Mouse (Mus musculus) stomach, embryonic 15.5 days (tissue): ENCODE results near the gene Adrm1. TPM values are rescaled to one million over a fixed set of nuclear protein-coding genes. Genes with fewer than 3 reads are reported as not detected.
"Not testable (repeated sequence)": the region's sequence is repeated elsewhere in the genome, so short reads cannot be mapped to it uniquely, and the experiment has no call there.

Source experiments
- ATAC-seq: fragments of 200-750 bp; cut with Nextera tagmentation; 2 replicates; pipeline ENCODE4 v1.8.0; 2017; ENCODE audit warnings: low read depth, moderate number of reproducible peaks, moderate TSS enrichment; ENCODE audit not compliant: insufficient read depth, low FRiP score
- H3K27ac ChIP-seq: fragments of 300-500 bp; sonication (generic); 2 replicates; pipeline ENCODE4 v1.5.1; 2015; ENCODE audit warnings: mild to moderate bottlenecking, inconsistent platforms
- H3K27me3 ChIP-seq: fragments of 300-500 bp; sonication (generic); replicated peaks from 2 replicates; pipeline ENCODE4 v1.6.1; 2015; ENCODE audit warnings: inconsistent platforms
- H3K36me3 ChIP-seq: fragments of 300-500 bp; sonication (generic); 2 replicates; pipeline ENCODE4 v1.6.1; 2015; ENCODE audit warnings: inconsistent platforms
- H3K4me1 ChIP-seq: fragments of 300-500 bp; sonication (generic); 2 replicates; pipeline ENCODE4 v1.6.1; 2015; ENCODE audit warnings: inconsistent platforms
- H3K4me2 ChIP-seq: fragments of 300-500 bp; sonication (generic); 2 replicates; pipeline ENCODE4 v1.6.1; 2015; ENCODE audit warnings: mild to moderate bottlenecking, inconsistent platforms
- H3K4me3 ChIP-seq: fragments of 300-500 bp; sonication (generic); replicated peaks from 2 replicates; pipeline ENCODE4 v1.5.1; 2015; ENCODE audit warnings: inconsistent platforms
- H3K9ac ChIP-seq: fragments of 300-500 bp; sonication (generic); 2 replicates; pipeline ENCODE4 v1.6.1; 2015; ENCODE audit warnings: inconsistent platforms
- H3K9me3 ChIP-seq: fragments of 300-500 bp; sonication (generic); 2 replicates; pipeline ENCODE4 v1.6.1; 2016; ENCODE audit warnings: inconsistent platforms
- WGBS: fragments of 180-500 bp; shearing (Covaris S2); methylation state at CpG from one replicate; pipeline ENCODE4 v1.1.7; 2015; 5-methylcytosine and 5-hydroxymethylcytosine counted together
- polyA plus RNA-seq: library from polyadenylated mRNA; unstranded; fragments of >200 nt; fragmentation: Nextera tagmentation; extraction: Ambion mirVana; gene quantifications from 2 replicates; pipeline ENCODE4 v1.2.1, GENCODE M21; 2015

The Adrm1 gene
- polyA plus RNA-seq, 1 experiment from 2014 or later = 141 TPM

GRCm38 (mm10) chr2:180165855-180166254 lies 5.4 kb upstream of the Adrm1 start:
- H3K27ac ChIP-seq = no peak overlapping the region
- H3K4me2 ChIP-seq = no peak overlapping the region
- no peak for ATAC-seq
- no peaks in the 10 kb centered on the region for H3K9me3 ChIP-seq
- no peak overlapping the region for H3K4me3 ChIP-seq
- peaks cover 3% of the 10 kb centered on the region; the same call in 1 of the 2 replicates for H3K4me1 ChIP-seq
- no peak overlapping the region for H3K9ac ChIP-seq
- WGBS = 87% methylated on average over 2 of the region's 2 CpGs
- H3K36me3 ChIP-seq = peaks cover 27% of the 10 kb centered on the region; the same call in 1 of the 2 replicates
- no peaks in the 10 kb centered on the region for H3K27me3 ChIP-seq

DNA sequence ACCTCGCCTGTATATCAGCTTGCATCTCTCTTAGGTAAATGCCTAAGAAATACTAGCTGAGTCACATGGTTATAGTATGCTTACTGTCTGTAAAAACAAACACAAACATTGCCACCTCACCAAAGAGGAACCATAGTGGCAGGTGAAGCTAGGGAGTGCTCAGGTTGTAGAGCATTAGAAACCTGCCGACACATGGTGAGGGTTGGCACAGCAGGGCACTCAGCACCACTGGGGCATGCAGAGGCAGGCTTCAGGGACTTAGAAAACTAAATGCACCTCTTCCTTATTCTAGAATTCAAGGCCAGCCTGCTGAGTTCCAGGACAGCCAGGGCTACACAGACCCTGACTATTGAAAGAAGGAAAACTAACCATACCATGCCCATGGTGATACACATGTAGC lies 4.4 kb upstream of the Adrm1 start:
- Histone ChIP-seq H3K4me2 (no peak overlapping the region), H3K27ac (no peak overlapping the region), H3K4me1 (peaks cover 6% of the 10 kb centered on the region; the same call in 1 of the 2 replicates), H3K4me3 (no peak overlapping the region), H3K27me3 (no peaks in the 10 kb centered on the region), H3K9me3 (no peaks in the 10 kb centered on the region), H3K9ac (no peak overlapping the region), H3K36me3 (peaks cover 21% of the 10 kb centered on the region; the same call in 1 of the 2 replicates)
- no peak for ATAC-seq
- WGBS = 71% methylated on average over 2 of the region's 2 CpGs

GRCm38 (mm10) chr2:180170151-180170805 lies 1.0 kb upstream of the Adrm1 start:
- Histone ChIP-seq H3K9me3 (no peaks in the 10 kb centered on the region), H3K36me3 (peaks cover 16% of the 10 kb centered on the region; the same call in 1 of the 2 replicates), H3K9ac (no peak overlapping the region), H3K4me1 (peaks cover 22% of the 10 kb centered on the region), H3K27ac (peak overlapping the region; percentile 38), H3K4me3 (peak overlapping the region; percentile 100; the same call in 1 of the 2 replicates), H3K27me3 (no peaks in the 10 kb centered on the region), H3K4me2 (peak overlapping the region; percentile 74)
- ATAC-seq = no peak
- WGBS = 74% methylated on average over 11 of the region's 11 CpGs

DNA sequence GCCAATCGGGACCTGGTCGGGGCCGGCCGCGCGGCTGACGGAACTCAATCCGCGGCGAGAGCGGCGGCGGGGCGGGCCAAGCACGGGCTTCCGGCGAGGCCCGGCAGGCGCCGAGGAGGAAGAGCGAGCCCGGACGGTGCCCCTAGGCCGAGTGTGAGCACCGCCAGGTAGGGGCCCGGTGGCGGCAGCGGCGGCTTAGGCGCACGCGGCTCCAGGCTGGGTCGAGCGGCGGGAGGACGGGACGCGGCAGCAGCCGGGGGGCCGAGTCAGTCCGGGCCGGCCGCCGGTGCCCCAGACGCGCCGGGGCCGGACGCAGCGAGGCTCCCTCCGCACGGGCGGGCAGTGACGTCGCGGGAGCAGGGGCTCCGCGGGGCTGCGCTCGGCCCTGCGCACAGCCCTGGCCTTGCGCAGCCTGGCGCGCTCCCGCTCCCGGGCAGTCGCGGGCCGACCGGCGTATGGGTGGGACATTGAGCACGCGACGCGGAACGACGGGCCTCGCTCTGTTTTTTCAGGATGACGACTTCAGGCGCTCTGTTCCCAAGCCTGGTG lies 311 bp downstream of the Adrm1 start:
- H3K4me2 ChIP-seq = peak overlapping the region; percentile 89
- peak; percentile 64 for ATAC-seq
- H3K4me1 ChIP-seq = peaks cover 22% of the 10 kb centered on the region
- peaks cover 19% of the 10 kb centered on the region; the same call in 1 of the 2 replicates for H3K36me3 ChIP-seq
- H3K27me3 ChIP-seq = no peaks in the 10 kb centered on the region
- peak overlapping the region; percentile 100 for H3K4me3 ChIP-seq
- no peaks in the 10 kb centered on the region for H3K9me3 ChIP-seq
- H3K27ac ChIP-seq = peak overlapping the region; percentile 94
- WGBS = under 1% methylated on average over 54 of the region's 80 CpGs
- peak overlapping the region; percentile 93 for H3K9ac ChIP-seq

GRCm38 (mm10) chr2:180172152-180172551 lies 867 bp downstream of the Adrm1 start:
- H3K27ac ChIP-seq = no peak overlapping the region
- peaks cover 23% of the 10 kb centered on the region for H3K36me3 ChIP-seq
- ATAC-seq = no peak
- no peaks in the 10 kb centered on the region for H3K27me3 ChIP-seq
- WGBS = 5% methylated on average over 7 of the region's 9 CpGs
- H3K9me3 ChIP-seq = no peaks in the 10 kb centered on the region
- H3K4me1 ChIP-seq = peaks cover 22% of the 10 kb centered on the region
- H3K9ac ChIP-seq = peak overlapping the region; percentile 68
- H3K4me2 ChIP-seq = peak overlapping the region; percentile 89
- peak overlapping the region; percentile 100 for H3K4me3 ChIP-seq

GRCm38 (mm10) chr2:180173163-180173562 lies 1.9 kb downstream of the Adrm1 start:
- no peak for ATAC-seq
- WGBS = 73% methylated on average over 4 of the region's 4 CpGs
- Histone ChIP-seq H3K4me1 (peaks cover 22% of the 10 kb centered on the region), H3K4me2 (peak overlapping the region; percentile 89), H3K27ac (no peak overlapping the region), H3K27me3 (no peaks in the 10 kb centered on the region), H3K9me3 (no peaks in the 10 kb centered on the region), H3K36me3 (peaks cover 34% of the 10 kb centered on the region), H3K9ac (no peak overlapping the region), H3K4me3 (peak overlapping the region; percentile 100)

GRCm38 (mm10) chr2:180173711-180174110 lies 2.4 kb downstream of the Adrm1 start:
- not testable (repeated sequence) for ATAC-seq, H3K27me3 ChIP-seq, H3K9me3 ChIP-seq, H3K4me2 ChIP-seq, H3K4me3 ChIP-seq, H3K9ac ChIP-seq, H3K27ac ChIP-seq
- 81% methylated on average over 8 of the region's 8 CpGs for WGBS
- peaks cover 39% of the 10 kb centered on the region for H3K36me3 ChIP-seq
- peaks cover 22% of the 10 kb centered on the region for H3K4me1 ChIP-seq

DNA sequence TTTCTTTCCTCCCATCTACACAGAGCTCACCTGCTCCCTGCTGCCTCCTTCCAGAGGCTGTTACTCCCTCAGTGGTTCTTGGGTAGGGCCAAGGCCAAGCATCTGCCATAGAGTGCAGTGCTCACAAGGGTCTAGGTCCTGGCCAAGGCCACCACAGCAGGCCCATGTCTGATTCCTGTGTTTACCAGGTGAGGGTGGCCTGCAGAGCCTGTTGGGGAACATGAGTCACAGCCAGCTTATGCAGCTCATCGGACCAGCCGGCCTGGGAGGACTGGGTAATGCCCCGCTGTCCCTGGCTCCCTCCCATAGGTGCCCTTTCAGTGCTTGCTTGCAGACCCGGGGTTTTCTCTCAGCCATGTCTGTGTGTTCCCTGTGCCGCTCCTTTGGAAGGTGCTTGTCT lies 2.8 kb downstream of the Adrm1 start:
- WGBS = 89% methylated on average over 5 of the region's 5 CpGs
- H3K36me3 ChIP-seq = peaks cover 43% of the 10 kb centered on the region
- H3K4me2 ChIP-seq = no peak overlapping the region
- no peak overlapping the region for H3K4me3 ChIP-seq
- ATAC-seq = no peak
- no peaks in the 10 kb centered on the region for H3K27me3 ChIP-seq
- peaks cover 22% of the 10 kb centered on the region for H3K4me1 ChIP-seq
- no peaks in the 10 kb centered on the region for H3K9me3 ChIP-seq
- H3K27ac ChIP-seq = no peak overlapping the region
- H3K9ac ChIP-seq = no peak overlapping the region

GRCm38 (mm10) chr2:180175725-180176124 lies 4.4 kb downstream of the Adrm1 start:
- H3K36me3 ChIP-seq = peaks cover 50% of the 10 kb centered on the region
- no peaks in the 10 kb centered on the region for H3K27me3 ChIP-seq
- no peaks in the 10 kb centered on the region for H3K9me3 ChIP-seq
- no peak overlapping the region for H3K4me2 ChIP-seq
- H3K4me1 ChIP-seq = peaks cover 20% of the 10 kb centered on the region
- no peak overlapping the region for H3K9ac ChIP-seq
- ATAC-seq = no peak
- WGBS = 83% methylated on average over 7 of the region's 7 CpGs
- no peak overlapping the region for H3K4me3 ChIP-seq
- no peak overlapping the region for H3K27ac ChIP-seq

DNA sequence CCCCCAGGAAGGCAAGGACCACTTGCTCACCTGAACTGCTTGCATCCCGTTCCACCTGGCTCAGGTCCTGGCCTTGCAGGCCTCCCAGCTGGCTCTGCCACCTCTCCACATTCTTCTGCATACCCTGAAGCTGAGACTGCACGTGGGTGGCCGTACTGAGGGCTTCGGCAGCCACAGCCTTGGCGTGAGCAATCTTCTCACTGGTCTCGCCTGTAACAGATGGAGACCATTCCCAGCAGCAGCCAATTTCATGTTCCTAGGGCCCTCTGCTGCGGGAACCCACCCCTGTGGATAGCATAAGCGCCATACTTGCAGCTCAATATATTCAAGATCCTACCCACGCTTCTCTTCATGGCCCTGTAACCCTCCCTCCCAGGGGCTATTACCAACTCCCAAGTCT lies 10.3 kb downstream of the Adrm1 start:
- H3K9me3 ChIP-seq = no peaks in the 10 kb centered on the region
- no peaks in the 10 kb centered on the region for H3K4me1 ChIP-seq
- H3K4me2 ChIP-seq = no peak overlapping the region
- no peaks in the 10 kb centered on the region for H3K27me3 ChIP-seq
- H3K27ac ChIP-seq = no peak overlapping the region
- no peak for ATAC-seq
- WGBS = 89% methylated on average over 9 of the region's 9 CpGs
- H3K36me3 ChIP-seq = peaks cover 38% of the 10 kb centered on the region
- H3K4me3 ChIP-seq = no peak overlapping the region
- H3K9ac ChIP-seq = no peak overlapping the region

DNA sequence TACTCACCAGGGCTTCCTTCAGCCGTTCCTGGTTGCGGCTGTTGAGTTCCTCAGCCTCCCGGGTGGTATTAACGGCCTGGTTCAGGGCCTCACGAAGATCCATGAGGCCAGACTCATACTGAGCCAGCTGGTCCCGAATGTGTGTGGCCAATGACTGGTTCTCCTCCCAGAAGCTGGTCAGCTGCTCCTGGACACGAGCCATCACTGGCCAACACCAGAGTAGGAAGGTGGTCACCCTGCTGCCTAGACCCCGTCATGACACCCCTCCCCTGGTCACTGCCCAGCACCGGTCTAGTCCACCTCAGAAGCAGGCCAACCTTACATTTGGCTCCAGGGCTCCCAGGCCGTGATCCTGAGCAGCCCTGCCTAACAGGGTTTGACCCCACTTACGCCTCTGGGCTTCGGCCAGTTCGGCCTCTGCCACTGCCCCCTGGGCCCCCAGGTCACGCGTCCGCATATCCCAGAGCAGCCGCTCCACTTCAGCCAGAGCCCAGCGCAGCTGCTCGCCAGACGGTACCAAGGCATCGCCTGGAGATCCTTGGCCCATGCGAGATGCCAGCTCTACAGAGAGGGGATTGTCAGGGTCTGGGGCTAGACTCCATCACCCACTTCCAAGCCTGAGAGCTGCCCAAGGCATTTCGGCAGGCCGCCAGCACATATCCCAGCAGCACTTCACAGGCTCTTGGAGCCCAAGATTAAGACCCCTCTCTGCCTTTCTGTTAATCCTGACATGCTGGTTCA lies 12.9 kb downstream of the Adrm1 start:
- H3K4me3 ChIP-seq = no peak overlapping the region
- H3K36me3 ChIP-seq = peaks cover 27% of the 10 kb centered on the region; the same call in 1 of the 2 replicates
- no peak overlapping the region for H3K9ac ChIP-seq
- no peaks in the 10 kb centered on the region for H3K27me3 ChIP-seq
- H3K27ac ChIP-seq = no peak overlapping the region
- no peaks in the 10 kb centered on the region for H3K4me1 ChIP-seq
- ATAC-seq = no peak
- H3K9me3 ChIP-seq = no peaks in the 10 kb centered on the region
- no peak overlapping the region for H3K4me2 ChIP-seq
- WGBS = 81% methylated on average over 24 of the region's 24 CpGs

DNA sequence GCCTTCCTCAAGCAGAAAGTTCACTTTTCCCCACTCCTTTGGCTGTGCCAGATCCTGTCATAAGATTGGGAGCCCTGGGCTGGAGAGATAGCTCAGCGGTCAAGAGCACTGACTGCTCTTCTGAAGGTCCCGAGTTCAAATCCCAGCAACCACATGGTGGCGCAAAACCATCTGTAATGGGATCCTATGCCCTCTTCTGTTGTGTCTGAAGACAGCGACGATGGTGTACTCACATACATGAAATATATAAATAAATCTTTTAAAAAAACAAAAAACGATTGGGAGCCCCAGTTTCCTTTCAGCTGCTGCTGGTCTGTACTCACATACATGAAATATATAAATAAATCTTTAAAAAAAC lies 13.4 kb downstream of the Adrm1 start:
- Histone ChIP-seq H3K4me1 (no peaks in the 10 kb centered on the region), H3K27ac (no peak overlapping the region), H3K9ac (no peak overlapping the region), H3K27me3 (no peaks in the 10 kb centered on the region), H3K9me3 (no peaks in the 10 kb centered on the region), H3K36me3 (peaks cover 21% of the 10 kb centered on the region; the same call in 1 of the 2 replicates), H3K4me2 (no peak overlapping the region), H3K4me3 (no peak overlapping the region)
- ATAC-seq = no peak
- WGBS = 77% methylated on average over 6 of the region's 6 CpGs
